Mouse (Mus musculus) CH12.LX (cell line): ENCODE measurements around the gene Gm20388. TPM values are rescaled to one million over a fixed set of nuclear protein-coding genes. Genes with fewer than 3 reads are reported as not detected.

Source experiments
- DNase-seq: peaks from one replicate; pipeline ENCODE4 v3.0.0-alpha.2; 2013; ENCODE audit errors: extremely low read depth
- H3K27ac ChIP-seq: 2 replicates; pipeline ENCODE4 v1.5.1; 2012; ENCODE audit warnings: low read depth, mild to moderate bottlenecking, control low read depth, moderate library complexity; ENCODE audit not compliant: insufficient read depth
- H3K27me3 ChIP-seq: replicated peaks from 2 replicates; pipeline ENCODE3; 2012; ENCODE audit warnings: inconsistent platforms
- H3K36me3 ChIP-seq, 2 experiments: replicated peaks in 1 of 2; 2 replicates each; pipeline versions ENCODE3 to v1.6.1; 2012; ENCODE audit warnings: inconsistent platforms in 1 of 2, low read length in 1 of 2, mild to moderate bottlenecking in 1 of 2, mixed read lengths in 1 of 2, moderate library complexity in 1 of 2; ENCODE audit not compliant: control insufficient read depth in 1 of 2, insufficient read depth in 1 of 2
- H3K4me1 ChIP-seq, 2 experiments: 2 replicates each; pipeline ENCODE4 v1.6.1; 2012; ENCODE audit warnings: inconsistent platforms in 1 of 2, moderate library complexity in 1 of 2; ENCODE audit not compliant: insufficient read depth in 2 of 2, control insufficient read depth in 1 of 2
- H3K4me2 ChIP-seq: 2 replicates; pipeline ENCODE4 v1.6.1; 2012; ENCODE audit warnings: low read depth, mild to moderate bottlenecking, control low read depth; ENCODE audit not compliant: poor library complexity, insufficient read depth, severe bottlenecking
- H3K4me3 ChIP-seq, 3 experiments: fragments of 150-350 bp in 1 of 3; sonication (generic) in 1 of 3; replicated peaks in 1 of 3; 2 replicates each; pipeline versions ENCODE3 to v1.5.1; 2011 to 2012; ENCODE audit warnings: low read depth in 2 of 3, low read length in 2 of 3, mild to moderate bottlenecking in 2 of 3, moderate library complexity in 2 of 3, control low read depth in 1 of 3, improper control_type of control experiment in 1 of 3, inconsistent platforms in 1 of 3, mixed read lengths in 1 of 3; ENCODE audit not compliant: poor library complexity in 1 of 3
- H3K79me2 ChIP-seq: replicated peaks from 2 replicates; pipeline ENCODE4 v1.6.1; 2012; ENCODE audit warnings: mild to moderate bottlenecking, moderate library complexity; ENCODE audit not compliant: control insufficient read depth, poor library complexity, insufficient read depth, severe bottlenecking; ENCODE audit errors: extremely low read depth
- H3K9ac ChIP-seq: 2 replicates; pipeline ENCODE4 v1.6.1; 2012; ENCODE audit warnings: low read depth, mild to moderate bottlenecking, control low read depth, moderate library complexity; ENCODE audit not compliant: insufficient read depth
- H3K9me3 ChIP-seq: replicated peaks from 2 replicates; pipeline ENCODE3; 2012; ENCODE audit warnings: low read length, inconsistent platforms, mixed read lengths
- BHLHE40 ChIP-seq: IDR thresholded peaks from 2 replicates; pipeline ENCODE4 v1.6.1; 2011; ENCODE audit warnings: mild to moderate bottlenecking, low read depth, low read length, improper control_type of control experiment
- ELF1 ChIP-seq: IDR thresholded peaks from 2 replicates; pipeline ENCODE4 v1.6.1; 2014; ENCODE audit warnings: low read depth, mild to moderate bottlenecking, inconsistent platforms, low read length, improper control_type of control experiment
- EP300 ChIP-seq: IDR thresholded peaks from 2 replicates; pipeline ENCODE4 v1.6.1; 2011; ENCODE audit warnings: low read length, improper control_type of control experiment
- GABPA ChIP-seq: IDR thresholded peaks from 2 replicates; pipeline ENCODE4 v1.6.1; 2012; ENCODE audit warnings: low read depth, low read length, improper control_type of control experiment, inconsistent platforms; ENCODE audit not compliant: insufficient replicate concordance
- HCFC1 ChIP-seq: IDR thresholded peaks from 2 replicates; pipeline ENCODE4 v1.6.1; 2012; ENCODE audit warnings: low read depth, mild to moderate bottlenecking, inconsistent platforms, low read length, improper control_type of control experiment
- IRF4 ChIP-seq: IDR thresholded peaks from 2 replicates; pipeline ENCODE4 v1.6.1; 2014; ENCODE audit warnings: low read depth, mild to moderate bottlenecking, inconsistent platforms, low read length, improper control_type of control experiment
- JUN ChIP-seq: IDR thresholded peaks from 2 replicates; pipeline ENCODE4 v1.6.1; 2011; ENCODE audit warnings: low read depth, mild to moderate bottlenecking, low read length, improper control_type of control experiment, moderate library complexity; ENCODE audit not compliant: insufficient read depth
- JUND ChIP-seq: conservative IDR thresholded peaks from 2 replicates; pipeline ENCODE4 v1.6.1; 2011; ENCODE audit warnings: low read depth, low read length, improper control_type of control experiment
- KAT2A ChIP-seq: IDR thresholded peaks from 2 replicates; pipeline ENCODE4 v1.6.1; 2012; ENCODE audit warnings: low read length, improper control_type of control experiment, inconsistent platforms; ENCODE audit not compliant: insufficient replicate concordance
- MAFK ChIP-seq: IDR thresholded peaks from 2 replicates; pipeline ENCODE4 v1.6.1; 2011; ENCODE audit warnings: low read length, improper control_type of control experiment; ENCODE audit not compliant: insufficient replicate concordance
- MEF2A ChIP-seq: IDR thresholded peaks from 2 replicates; pipeline ENCODE4 v1.6.1; 2014; ENCODE audit warnings: low read depth, mild to moderate bottlenecking, inconsistent platforms, low read length, improper control_type of control experiment, borderline replicate concordance
- POLR2A ChIP-seq: IDR thresholded peaks from 2 replicates; pipeline ENCODE4 v1.6.1; 2011; ENCODE audit warnings: low read depth, mild to moderate bottlenecking, improper control_type of control experiment, low read length
- POLR2AphosphoS2 ChIP-seq: IDR thresholded peaks from 2 replicates; pipeline ENCODE4 v1.6.1; 2011; ENCODE audit warnings: low read depth, low read length, improper control_type of control experiment
- RAD21 ChIP-seq: IDR thresholded peaks from 2 replicates; pipeline ENCODE4 v1.6.1; 2011; ENCODE audit warnings: low read depth, mild to moderate bottlenecking, low read length, improper control_type of control experiment, moderate library complexity
- SIN3A ChIP-seq: IDR thresholded peaks from 2 replicates; pipeline ENCODE4 v1.6.1; 2012; ENCODE audit warnings: low read length, improper control_type of control experiment, inconsistent platforms
- TBP ChIP-seq: conservative IDR thresholded peaks from 2 replicates; pipeline ENCODE4 v1.6.1; 2011; ENCODE audit warnings: low read depth, low read length, improper control_type of control experiment
- TCF12 ChIP-seq: IDR thresholded peaks from 2 replicates; pipeline ENCODE4 v1.6.1; 2014; ENCODE audit warnings: low read depth, mild to moderate bottlenecking, inconsistent platforms, low read length, improper control_type of control experiment
- USF1 ChIP-seq: IDR thresholded peaks from 2 replicates; pipeline ENCODE4 v1.6.1; 2014; ENCODE audit warnings: low read depth, mild to moderate bottlenecking, inconsistent platforms, low read length, improper control_type of control experiment
- ZC3H11A ChIP-seq: IDR thresholded peaks from 2 replicates; pipeline ENCODE4 v1.6.1; 2012; ENCODE audit warnings: low read depth, mild to moderate bottlenecking, inconsistent platforms, low read length, improper control_type of control experiment
- ZKSCAN1 ChIP-seq: IDR thresholded peaks from 2 replicates; pipeline ENCODE4 v1.6.1; 2012; ENCODE audit warnings: low read depth, inconsistent platforms, low read length, improper control_type of control experiment, borderline replicate concordance
- ZMIZ1 ChIP-seq: IDR thresholded peaks from 2 replicates; pipeline ENCODE4 v1.6.1; 2012; ENCODE audit warnings: low read depth, mild to moderate bottlenecking, inconsistent platforms, low read length, improper control_type of control experiment
- dilution Hi-C: fragments of 300-500 bp; cut with MboI; formaldehyde crosslinking; loops from 2 replicates; pipeline ENCODE4 v1.14.3; 2020; ENCODE audit warnings: low sequenced_read_pairs; ENCODE audit not compliant: extremely low pct_unique_long_range_greater_than_20kb, extremely low pct_ligation_motif_present
- in situ Hi-C: fragments of 300-500 bp; cut with MboI; formaldehyde crosslinking; loops from 3 replicates; pipeline ENCODE4 v1.14.3; 2019; ENCODE audit warnings: low sequenced_read_pairs, low pct_ligation_motif_present, low pct_unique_long_range_greater_than_20kb, mixed read lengths
- polyA plus RNA-seq: library from polyadenylated mRNA; unstranded; fragments of >175 nt; gene quantifications from 2 replicates; pipeline ENCODE4 v1.2.1, GENCODE M21; 2012; ENCODE audit warnings: low read depth; ENCODE audit not compliant: insufficient read length
- total RNA-seq, 2 experiments: library from RNA; depleted of rRNA; stranded (reverse); fragments of 300-350 nt in 1 of 2; fragments of >200 nt in 1 of 2; gene quantifications; 2 replicates each; pipeline ENCODE4 v1.2.3; 2012 to 2014

Gene Gm20388
- total and polyA plus RNA-seq, 3 experiments, result 14.8 to 26.3 (median 22.2) TPM

DNA sequence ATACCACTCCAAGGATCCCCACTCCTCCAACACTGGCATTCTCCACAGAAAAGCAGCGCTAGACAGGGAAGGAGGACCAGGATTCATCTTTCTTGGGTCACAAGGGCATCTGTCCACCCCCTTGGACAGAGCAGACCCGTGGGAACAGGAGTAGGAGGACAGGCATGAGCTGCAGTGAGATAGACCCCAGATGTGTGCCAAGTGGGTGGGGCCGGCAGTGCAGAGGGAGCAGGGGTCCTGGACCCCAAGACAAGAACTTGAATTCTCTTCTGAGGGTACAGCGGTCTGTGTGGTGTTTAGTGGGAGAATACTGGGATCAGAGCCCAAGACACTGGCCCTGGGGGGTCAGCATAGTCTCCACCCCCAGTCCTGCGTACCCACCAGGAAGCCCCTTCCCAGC lies 2282.1 kb downstream of the Gm20388 start:
- peaks cover 3 to 11% of the 10 kb centered on the region in 2 experiments for H3K4me1 ChIP-seq
- in situ Hi-C loops, result no loop called here
- no peak overlapping the region for H3K4me3 ChIP-seq
- H3K9ac ChIP-seq, result no peak overlapping the region
- peaks cover 3% of the 10 kb centered on the region for H3K9me3 ChIP-seq
- no peak overlapping the region for H3K4me2 ChIP-seq
- no peak for DNase-seq
- dilution Hi-C loops, result no loop called here
- H3K36me3 ChIP-seq, result no peaks in the 10 kb centered on the region
- no peak overlapping the region for H3K27ac ChIP-seq
- peaks cover 69% of the 10 kb centered on the region for H3K27me3 ChIP-seq
- no peaks in the 10 kb centered on the region for H3K79me2 ChIP-seq
- no peak for TF ChIP-seq JUN
- no peak for TF ChIP-seq BHLHE40
- no peak for TF ChIP-seq RAD21
- no peak for TF ChIP-seq POLR2AphosphoS2
- no peak for TF ChIP-seq GABPA
- TF ChIP-seq IRF4, result no peak
- TF ChIP-seq MEF2A, result no peak
- no peak for TF ChIP-seq SIN3A
- TF ChIP-seq ZKSCAN1, result no peak
- TF ChIP-seq USF1, result no peak
- no peak for TF ChIP-seq HCFC1
- TF ChIP-seq ZC3H11A, result no peak
- TF ChIP-seq TBP, result no peak
- TF ChIP-seq ZMIZ1, result no peak

GRCm38 (mm10) chr8:122193521-122193920 lies 2282.9 kb downstream of the Gm20388 start:
- dilution Hi-C loops, result no loop called here
- in situ Hi-C loops, result no loop called here
- Histone ChIP-seq H3K9ac (no peak overlapping the region), H3K4me1 (peaks cover 3 to 11% of the 10 kb centered on the region in 2 experiments), H3K9me3 (no peaks in the 10 kb centered on the region), H3K27ac (no peak overlapping the region), H3K27me3 (peaks cover 68% of the 10 kb centered on the region), H3K36me3 (no peaks in the 10 kb centered on the region), H3K4me3 (no peak overlapping the region), H3K4me2 (no peak overlapping the region), H3K79me2 (no peaks in the 10 kb centered on the region)
- DNase-seq, result no peak
- TF ChIP-seq JUND (no peak), POLR2A (no peak), KAT2A (no peak), MAFK (no peak), TCF12 (no peak), ZMIZ1 (no peak), EP300 (no peak), ELF1 (no peak)
